Mouse (Mus musculus) lung, postnatal 14 days (tissue): ENCODE measurements at regions not wholly inside any gene's neighbourhood (a gene's known extent, or its start where the extent isn't known, plus 50 kb on each side); places are given as distances from the start of the nearest gene placed in this dataset.

Experiments used
- DNase-seq: peaks from one replicate; pipeline ENCODE4 v3.0.0; 2021

GRCm38 (mm10) chr13:113736468-113736867 lies 57.8 kb upstream of the Arl15 start:
- DNase-seq = no peak

DNA sequence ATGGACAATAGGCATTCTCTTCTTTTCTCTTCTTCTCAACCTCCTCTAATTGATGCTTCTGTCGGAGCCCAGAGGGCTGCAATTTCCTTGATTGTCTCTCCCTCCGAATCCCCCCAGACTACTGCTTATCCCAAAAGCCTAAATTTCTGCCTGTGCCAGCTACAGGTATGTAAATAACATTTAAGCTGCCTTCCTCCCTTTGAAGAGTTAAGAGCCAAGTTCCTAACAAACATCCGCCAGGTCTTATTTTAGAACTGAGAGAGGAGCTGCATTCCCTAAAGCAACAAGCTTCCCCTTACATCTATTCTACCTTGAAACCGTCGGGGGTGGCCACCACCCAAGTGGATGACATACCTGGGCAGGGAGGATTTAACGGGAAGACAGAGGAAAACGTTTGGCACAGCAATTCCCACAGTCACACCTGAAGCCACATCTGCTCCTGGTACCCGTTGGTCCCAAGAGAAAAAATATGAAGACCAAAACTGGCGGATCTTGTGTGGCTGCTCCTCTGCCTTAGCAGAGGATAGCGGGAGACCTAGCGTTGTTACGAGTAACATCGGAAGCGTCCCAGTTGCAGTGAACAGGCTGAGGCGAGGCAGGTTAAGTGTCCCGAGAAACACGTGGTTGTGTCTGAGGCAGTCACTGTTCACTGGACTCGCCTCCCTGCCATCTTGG lies 58.6 kb upstream of the Arl15 start:
- no peak for DNase-seq

DNA sequence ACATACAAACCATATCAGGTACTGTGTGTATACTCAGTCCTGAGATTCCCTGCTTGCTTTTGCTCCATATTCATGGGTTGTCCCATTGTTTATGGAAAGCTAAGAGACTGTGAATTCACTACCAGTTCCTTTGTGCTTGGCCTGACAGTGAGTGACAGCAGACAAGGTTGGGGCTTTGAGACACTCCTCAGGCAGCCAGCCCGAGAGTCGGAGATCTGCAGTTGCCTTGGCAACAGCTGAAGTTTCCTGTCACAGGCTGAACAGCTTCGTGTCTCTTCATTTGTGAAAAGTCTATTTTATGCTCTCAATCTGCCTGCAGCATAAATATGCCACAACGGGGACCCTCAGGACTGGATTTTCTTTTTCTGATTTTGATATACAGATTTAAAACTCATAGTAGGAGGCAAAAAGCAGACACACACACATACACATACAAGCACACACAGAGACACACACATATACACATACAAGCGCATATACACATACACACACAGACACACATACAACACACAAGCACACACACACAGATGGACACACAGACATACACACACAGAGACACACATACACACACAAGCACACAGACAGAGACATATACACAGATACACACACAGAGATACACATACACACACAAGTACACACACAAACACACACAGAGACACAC lies 60.0 kb upstream of the Arl15 start:
- DNase-seq = no peak

- no peak for DNase-seq
Measured at GRCm38 (mm10) chr13:113733734-113734133, 60.6 kb upstream of the Arl15 start.

- no peak for DNase-seq
Measured at GRCm38 (mm10) chr13:113730776-113731400, 63.4 kb upstream of the Arl15 start.

GRCm38 (mm10) chr13:113730062-113730775 lies 64.1 kb upstream of the Arl15 start:
- no peak for DNase-seq

DNA sequence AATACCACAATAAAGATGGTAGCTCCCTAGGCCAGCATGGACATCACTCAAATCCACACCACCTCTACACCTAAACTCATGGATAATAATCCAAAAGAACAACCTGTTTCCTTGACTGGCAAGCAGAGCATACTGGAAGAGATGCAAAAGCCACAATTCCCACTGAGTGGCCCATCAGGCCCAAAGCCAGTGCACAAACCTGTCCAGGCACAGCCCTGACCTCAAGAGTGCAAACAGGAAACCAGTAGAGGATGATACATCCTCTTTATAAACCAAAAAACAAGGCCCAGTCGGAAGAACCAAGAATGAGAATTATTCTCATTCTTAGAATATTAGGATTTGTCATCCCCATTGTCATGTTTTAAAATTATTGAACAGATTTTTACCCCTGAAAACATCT lies 64.7 kb upstream of the Arl15 start:
- DNase-seq = no peak

- DNase-seq = peak; percentile 43
Measured at GRCm38 (mm10) chr13:113728111-113728510, 64.6 kb upstream of the Hspb3 start.

GRCm38 (mm10) chr13:113724881-113725837 lies 61.7 kb upstream of the Hspb3 start:
- DNase-seq = no peak

GRCm38 (mm10) chr13:113715231-113715630 lies 51.8 kb upstream of the Hspb3 start:
- DNase-seq = no peak

- DNase-seq = no peak
Measured at GRCm38 (mm10) chr13:113713844-113714243, 50.4 kb upstream of the Hspb3 start.
